Mouse (Mus musculus) heart, postnatal 0 days (tissue): ENCODE measurements around the gene Gm7903.
"Not testable (repeated sequence)": the region's sequence is repeated elsewhere in the genome, so short reads cannot be mapped to it uniquely, and the experiment has no call there.

Experiments used
- CTCF ChIP-seq: IDR thresholded peaks from 2 replicates; pipeline ENCODE4 v1.5.1; 2016; ENCODE audit warnings: antibody characterized with exemption, control low read depth, low read depth
- EP300 ChIP-seq: IDR thresholded peaks from 2 replicates; pipeline ENCODE4 v1.6.1; 2016; ENCODE audit warnings: antibody characterized with exemption, low read depth

DNA sequence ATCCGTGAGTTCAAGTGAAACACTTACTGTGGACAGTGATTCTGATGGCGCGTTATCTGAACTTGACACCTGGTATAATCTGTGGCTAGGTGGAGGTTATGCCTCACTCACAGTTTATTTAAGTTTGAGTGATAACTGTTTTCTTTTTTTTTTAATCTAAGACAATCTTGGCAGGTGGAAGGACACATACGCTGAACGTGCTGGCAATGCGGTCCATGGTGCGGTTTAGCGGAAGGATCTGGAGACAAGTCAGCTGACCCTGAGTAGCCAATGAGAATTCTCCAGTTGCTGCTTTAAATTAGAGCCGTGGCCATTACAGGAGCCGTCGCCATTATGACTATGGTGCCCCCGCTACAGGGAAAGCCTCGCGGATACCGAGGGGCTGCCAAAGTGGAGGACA, at the start of gene Gm7903:
- not testable (repeated sequence) for TF ChIP-seq CTCF, EP300
